Mouse (Mus musculus) midbrain, embryonic 12.5 days (tissue): ENCODE results near the gene Mkrn1. TPM values are rescaled to one million over a fixed set of nuclear protein-coding genes. Genes with fewer than 3 reads are reported as not detected.

ENCODE experiments used
- ATAC-seq: fragments of 200-750 bp; cut with Nextera tagmentation; 2 replicates; pipeline ENCODE4 v1.8.0; 2017; ENCODE audit warnings: low read depth, moderate TSS enrichment, moderate library complexity; ENCODE audit not compliant: low FRiP score
- H3K27ac ChIP-seq: fragments of 300-500 bp; sonication (generic); replicated peaks from 2 replicates; pipeline ENCODE4 v1.5.1; 2016; ENCODE audit warnings: mild to moderate bottlenecking
- H3K27me3 ChIP-seq: fragments of 300-500 bp; sonication (generic); 2 replicates; pipeline ENCODE4 v1.6.1; 2016; ENCODE audit warnings: mild to moderate bottlenecking
- H3K36me3 ChIP-seq: fragments of 300-500 bp; sonication (generic); 2 replicates; pipeline ENCODE4 v1.6.1; 2016
- H3K4me1 ChIP-seq: fragments of 300-500 bp; sonication (generic); 2 replicates; pipeline ENCODE4 v1.6.1; 2016
- H3K4me2 ChIP-seq: fragments of 300-500 bp; sonication (generic); replicated peaks from 2 replicates; pipeline ENCODE4 v1.6.1; 2016; ENCODE audit warnings: mild to moderate bottlenecking, moderate library complexity
- H3K4me3 ChIP-seq: fragments of 300-500 bp; sonication (generic); 2 replicates; pipeline ENCODE4 v1.5.1; 2016; ENCODE audit warnings: mild to moderate bottlenecking
- H3K9ac ChIP-seq: fragments of 300-500 bp; sonication (generic); replicated peaks from 2 replicates; pipeline ENCODE4 v1.6.1; 2016; ENCODE audit warnings: mild to moderate bottlenecking, moderate library complexity
- H3K9me3 ChIP-seq: fragments of 300-500 bp; sonication (generic); 2 replicates; pipeline ENCODE4 v1.6.1; 2016; ENCODE audit warnings: mild to moderate bottlenecking
- WGBS: fragments of 180-500 bp; shearing (Covaris S2); methylation state at CpG from one replicate; pipeline ENCODE4 v1.1.7; 2016; 5-methylcytosine and 5-hydroxymethylcytosine counted together
- polyA plus RNA-seq: library from polyadenylated mRNA; unstranded; fragments of >200 nt; fragmentation: Nextera tagmentation; extraction: Ambion mirVana; gene quantifications from 2 replicates; pipeline ENCODE4 v1.2.1, GENCODE M21; 2016

Gene Mkrn1
- polyA plus RNA-seq = 167 and 184 TPM in 2 replicates

DNA sequence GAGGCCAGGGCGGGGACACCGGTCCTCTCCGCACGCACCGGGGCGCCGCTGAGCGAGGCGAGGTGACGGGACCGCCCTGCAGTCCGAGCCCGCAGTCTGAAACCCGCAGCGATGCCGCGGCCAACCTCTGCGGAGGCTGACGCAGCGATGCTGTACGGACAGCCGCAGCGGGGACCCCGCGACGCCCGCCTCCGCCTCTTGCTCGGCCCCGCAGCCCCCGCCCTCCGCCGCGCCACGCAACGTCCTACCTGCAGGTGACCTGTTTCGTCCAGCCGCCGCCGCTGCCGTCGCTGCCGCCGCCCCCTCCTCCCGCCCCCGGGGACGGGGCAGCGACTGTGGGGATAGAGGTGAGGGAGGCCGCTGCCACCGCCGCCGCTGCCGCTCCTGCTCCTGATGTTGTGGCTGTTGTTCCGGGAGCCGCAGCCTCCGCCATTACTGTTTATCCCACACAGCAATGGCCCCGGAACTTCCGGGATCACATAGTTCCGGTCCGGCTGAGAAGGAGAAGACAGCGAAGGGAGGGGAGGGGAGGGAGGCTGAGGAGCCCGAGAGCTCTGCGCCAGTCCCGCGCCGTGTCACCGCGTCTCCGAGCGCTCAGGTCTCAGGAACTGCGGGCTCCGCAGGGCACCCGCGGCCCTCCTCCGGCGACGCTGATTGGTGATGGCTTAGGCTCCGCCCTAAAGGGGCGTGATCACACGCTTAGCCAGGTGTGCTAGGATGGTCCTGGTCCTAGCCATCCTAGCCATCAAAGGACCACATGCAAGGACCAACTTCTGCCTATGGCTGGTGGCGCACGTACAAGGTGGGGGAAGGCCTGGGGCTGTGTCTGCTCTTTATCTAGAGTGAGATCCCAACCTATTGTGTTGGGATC is at the start of gene Mkrn1:
TSS of gene Mkrn1 (minus strand) at position 612 of the 871 bp plus-strand sequence.
- peaks cover 7% of the 10 kb centered on the region; the same call in 1 of the 2 replicates for H3K27me3 ChIP-seq
- under 1% methylated on average over 79 of the region's 82 CpGs for WGBS
- H3K9ac ChIP-seq = peak within 1 kb of the TSS; percentile 83
- peak within 1 kb of the TSS; percentile 94 for H3K27ac ChIP-seq
- H3K4me1 ChIP-seq = peaks cover 12% of the 10 kb centered on the region
- no peaks in the 10 kb centered on the region; the same call in 1 of the 2 replicates for H3K36me3 ChIP-seq
- ATAC-seq = peak; percentile 96
- H3K4me3 ChIP-seq = peak within 1 kb of the TSS; percentile 89
- H3K9me3 ChIP-seq = no peaks in the 10 kb centered on the region
- H3K4me2 ChIP-seq = peak within 1 kb of the TSS; percentile 68

DNA sequence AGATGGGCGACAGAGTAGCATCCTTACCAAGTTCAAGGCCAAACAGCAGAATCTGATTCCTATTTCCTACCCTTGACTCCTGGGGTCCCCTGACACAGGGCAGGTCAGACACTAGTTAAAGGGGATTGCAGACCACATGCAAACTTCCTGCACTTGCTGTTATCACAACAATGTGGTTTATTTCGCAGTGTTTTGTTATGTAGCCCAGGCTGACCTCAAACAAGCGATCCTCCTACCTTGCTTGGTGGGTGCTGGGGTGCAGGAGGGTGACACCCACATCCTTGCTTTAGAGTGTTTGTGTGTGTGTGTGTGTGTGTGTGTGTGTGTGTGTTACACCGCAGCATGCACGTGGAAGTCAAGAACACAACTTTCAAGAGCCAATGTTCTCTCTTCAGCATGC is 49.2 kb upstream of the Mkrn1 start:
- WGBS = 88% methylated on average over 5 of the region's 5 CpGs
- Histone ChIP-seq H3K36me3 (peaks cover 89% of the 10 kb centered on the region), H3K4me1 (no peaks in the 10 kb centered on the region)

DNA sequence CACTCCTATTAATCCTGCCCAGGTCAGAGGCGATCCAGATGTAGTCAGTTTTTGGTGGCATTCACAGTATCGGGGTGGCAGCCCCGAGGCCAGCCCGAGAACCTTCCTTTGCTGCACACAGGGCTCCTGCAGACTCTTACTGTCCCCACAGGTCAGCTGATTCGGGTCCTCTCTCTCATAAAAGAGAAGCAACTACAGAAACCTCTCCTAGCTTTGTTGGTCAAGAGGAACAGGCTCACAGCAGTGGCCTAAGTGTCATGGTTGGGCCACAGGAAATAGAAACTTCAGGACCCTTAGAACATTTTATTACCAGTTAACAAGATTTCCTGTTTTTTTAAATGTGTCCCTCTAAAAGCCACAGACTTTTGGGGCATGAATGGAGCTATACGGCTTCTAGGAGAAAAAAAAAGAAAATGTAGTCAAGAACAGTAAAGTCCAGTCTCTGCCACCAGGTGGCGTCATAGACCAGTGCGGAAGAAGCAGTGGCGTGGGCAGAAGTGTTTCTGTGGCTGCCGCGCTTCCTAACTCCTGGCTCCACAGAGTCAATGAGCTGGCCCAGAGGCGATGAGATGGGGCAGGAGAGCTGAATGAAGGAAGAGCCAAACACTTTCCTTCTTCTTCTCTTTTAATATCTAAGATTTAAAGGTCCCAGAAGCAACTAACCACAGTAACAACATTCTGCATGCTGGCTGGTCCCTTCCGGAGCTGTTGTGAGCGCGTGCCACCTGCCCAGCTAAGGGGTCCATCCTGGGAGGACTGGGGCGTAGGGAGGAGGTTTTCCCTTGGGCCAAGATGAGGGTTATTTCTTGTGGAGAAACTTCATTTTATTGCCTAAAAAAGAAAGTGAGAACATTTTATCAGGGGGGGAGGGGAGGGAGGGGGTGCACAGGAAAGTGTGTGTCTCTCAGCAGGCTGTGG is 42.6 kb upstream of the Mkrn1 start:
- peaks cover 57% of the 10 kb centered on the region for H3K36me3 ChIP-seq
- H3K9ac ChIP-seq = no peak overlapping the region
- WGBS = 49% methylated on average over 16 of the region's 16 CpGs
- H3K9me3 ChIP-seq = no peaks in the 10 kb centered on the region
- no peak overlapping the region for H3K4me3 ChIP-seq
- ATAC-seq = peak; percentile 66; the same call in 1 of the 2 replicates
- no peak overlapping the region for H3K4me2 ChIP-seq
- no peaks in the 10 kb centered on the region for H3K27me3 ChIP-seq
- no peak overlapping the region for H3K27ac ChIP-seq
- no peaks in the 10 kb centered on the region for H3K4me1 ChIP-seq

More for the DNA sequence above, 49.2 kb upstream of the Mkrn1 start:
- no peak overlapping the region for H3K4me2 ChIP-seq
- H3K9ac ChIP-seq = no peak overlapping the region
- H3K27ac ChIP-seq = no peak overlapping the region
- H3K27me3 ChIP-seq = no peaks in the 10 kb centered on the region
- H3K4me3 ChIP-seq = no peak overlapping the region
- ATAC-seq = no peak
- no peaks in the 10 kb centered on the region for H3K9me3 ChIP-seq

DNA sequence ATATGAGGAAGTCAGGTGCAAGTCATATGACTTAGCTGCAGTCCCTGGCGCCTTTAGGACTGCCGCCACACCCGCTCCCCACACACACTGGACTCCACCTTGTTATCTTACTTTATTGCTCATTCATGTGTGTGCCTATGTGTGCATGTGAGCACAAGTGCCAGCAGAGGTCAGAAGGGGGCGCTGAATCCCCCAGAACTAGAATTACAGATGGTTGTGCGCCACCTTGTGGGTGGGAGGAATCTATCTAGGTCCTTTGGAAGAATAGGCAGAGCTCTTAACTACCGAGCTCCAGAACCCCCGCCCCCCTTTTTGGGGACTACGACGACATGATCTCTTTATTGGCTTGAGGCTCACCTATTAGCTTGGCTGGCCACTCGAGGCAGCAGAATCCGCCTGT is 39.8 kb upstream of the Mkrn1 start:
- H3K4me3 ChIP-seq = no peak overlapping the region
- no peaks in the 10 kb centered on the region for H3K4me1 ChIP-seq
- no peak overlapping the region for H3K4me2 ChIP-seq
- no peak overlapping the region for H3K27ac ChIP-seq
- ATAC-seq = no peak
- no peaks in the 10 kb centered on the region for H3K27me3 ChIP-seq
- no peak overlapping the region for H3K9ac ChIP-seq
- no peaks in the 10 kb centered on the region for H3K9me3 ChIP-seq
- 96% methylated on average over 11 of the region's 11 CpGs for WGBS
- H3K36me3 ChIP-seq = peaks cover 35% of the 10 kb centered on the region

DNA sequence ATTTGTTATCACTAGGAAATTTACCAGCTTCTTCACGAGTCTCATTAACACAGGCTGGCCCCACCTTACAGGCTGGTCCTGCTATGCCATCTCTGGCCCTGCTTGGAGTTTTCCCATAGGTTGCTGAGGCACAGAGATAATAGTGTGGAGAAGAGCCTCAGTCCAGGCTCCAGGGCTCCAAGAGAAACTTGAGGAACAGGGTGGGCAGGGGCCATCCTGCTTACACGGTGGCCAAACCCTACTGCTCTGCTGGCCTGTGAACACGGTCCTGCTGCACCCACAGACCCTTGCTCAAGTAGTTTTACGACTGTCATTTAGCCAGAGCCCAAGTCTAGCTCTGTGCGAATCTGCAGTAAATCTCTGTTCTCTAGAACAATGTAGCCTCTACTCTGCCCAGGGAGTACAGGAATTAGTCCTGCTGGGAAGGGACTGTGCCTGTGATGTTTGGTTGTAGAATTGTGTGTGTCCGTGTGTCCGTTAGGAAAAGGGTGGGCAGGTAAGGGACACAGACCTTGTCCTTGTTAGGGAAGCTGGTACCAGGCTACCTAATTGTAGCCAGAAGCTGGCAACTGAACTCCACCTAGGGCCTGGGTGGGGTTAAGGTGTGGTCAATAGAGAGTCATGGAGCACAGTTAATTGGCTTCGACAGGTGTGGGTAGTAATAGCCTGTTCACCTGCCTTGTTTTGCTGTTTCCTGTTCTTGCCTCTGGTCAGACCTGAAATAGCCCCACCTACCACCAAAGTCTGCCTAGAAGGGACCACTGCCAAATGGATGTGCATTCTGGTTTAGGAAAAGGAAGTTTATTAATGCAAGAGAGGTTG is 35.3 kb upstream of the Mkrn1 start:
- no peak overlapping the region for H3K4me3 ChIP-seq
- H3K27me3 ChIP-seq = no peaks in the 10 kb centered on the region
- no peak overlapping the region for H3K4me2 ChIP-seq
- peaks cover 6% of the 10 kb centered on the region for H3K36me3 ChIP-seq
- no peak overlapping the region for H3K27ac ChIP-seq
- no peak for ATAC-seq
- 87% methylated on average over 8 of the region's 8 CpGs for WGBS
- no peaks in the 10 kb centered on the region for H3K9me3 ChIP-seq
- no peak overlapping the region for H3K9ac ChIP-seq
- H3K4me1 ChIP-seq = no peaks in the 10 kb centered on the region

DNA sequence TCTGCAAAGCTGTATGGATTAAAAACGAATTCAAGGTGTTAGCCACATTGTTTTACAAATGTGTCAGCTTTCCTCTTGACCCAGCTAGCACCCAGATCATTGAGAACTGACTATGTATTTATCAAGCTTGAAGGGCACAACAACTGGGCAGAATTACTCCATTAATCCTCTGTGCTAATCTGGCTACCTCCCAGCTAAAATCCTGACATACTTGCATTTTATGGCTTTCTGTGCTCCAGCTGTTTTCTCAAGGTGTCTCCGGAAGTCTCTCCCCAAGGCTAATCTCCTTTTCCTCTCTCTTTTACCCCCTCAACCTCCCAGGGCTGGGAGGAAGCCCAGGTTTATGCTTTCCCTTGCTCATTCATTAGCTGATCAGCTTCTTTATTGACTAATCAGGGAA is 34.4 kb upstream of the Mkrn1 start:
- WGBS = 59% methylated on average over 2 of the region's 2 CpGs
- H3K4me3 ChIP-seq = no peak overlapping the region
- H3K9ac ChIP-seq = no peak overlapping the region
- no peak overlapping the region for H3K27ac ChIP-seq
- no peaks in the 10 kb centered on the region for H3K27me3 ChIP-seq
- no peaks in the 10 kb centered on the region for H3K4me1 ChIP-seq
- H3K9me3 ChIP-seq = no peaks in the 10 kb centered on the region
- H3K4me2 ChIP-seq = no peak overlapping the region
- ATAC-seq = no peak
- no peaks in the 10 kb centered on the region for H3K36me3 ChIP-seq

DNA sequence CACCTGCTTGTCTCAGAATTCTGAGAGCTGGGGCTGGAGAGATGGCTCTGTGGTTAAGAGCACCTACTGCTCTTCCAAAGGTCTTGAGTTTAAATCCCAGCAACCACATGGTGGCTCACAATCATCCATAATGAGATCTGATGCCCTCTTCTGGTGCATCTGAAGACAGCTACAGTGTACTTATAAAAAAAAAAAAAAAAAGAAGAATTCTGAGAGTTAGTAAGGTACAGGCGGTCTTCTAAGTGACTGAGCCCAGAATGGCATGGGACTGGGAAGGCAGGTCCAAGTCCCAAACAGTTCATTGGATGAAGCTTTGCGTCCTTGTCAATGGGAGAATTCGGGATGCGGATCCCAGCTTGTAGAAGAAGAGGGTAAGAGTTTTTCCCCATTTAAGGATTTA is 33.3 kb upstream of the Mkrn1 start:
- no peaks in the 10 kb centered on the region for H3K36me3 ChIP-seq
- H3K9me3 ChIP-seq = no peaks in the 10 kb centered on the region
- WGBS = 92% methylated on average over 4 of the region's 4 CpGs
- no peak overlapping the region for H3K4me2 ChIP-seq
- no peak overlapping the region for H3K4me3 ChIP-seq
- no peak overlapping the region for H3K27ac ChIP-seq
- H3K27me3 ChIP-seq = no peaks in the 10 kb centered on the region
- H3K4me1 ChIP-seq = no peaks in the 10 kb centered on the region
- H3K9ac ChIP-seq = no peak overlapping the region
- ATAC-seq = no peak

DNA sequence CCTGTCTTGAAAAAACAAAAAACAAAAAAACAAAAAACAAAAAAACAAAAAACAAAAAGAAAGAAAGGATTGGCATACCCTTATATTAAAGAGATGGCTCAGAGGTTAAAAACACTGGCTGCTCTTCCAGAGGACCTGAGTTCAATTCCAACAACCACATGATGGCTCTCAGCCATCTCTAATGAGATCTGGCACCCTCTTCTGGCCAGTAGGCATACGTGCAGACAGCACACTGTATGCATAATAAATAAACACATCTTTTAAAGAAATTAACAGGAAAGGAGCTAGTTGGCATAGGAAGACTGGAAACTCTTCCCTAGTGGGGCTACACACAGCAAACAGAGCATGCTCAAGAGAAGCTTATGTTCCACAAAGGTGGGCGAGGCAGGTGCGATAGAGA is 30.8 kb upstream of the Mkrn1 start:
- Histone ChIP-seq H3K4me2 (no peak overlapping the region), H3K27ac (no peak overlapping the region), H3K4me1 (no peaks in the 10 kb centered on the region), H3K36me3 (no peaks in the 10 kb centered on the region), H3K4me3 (no peak overlapping the region), H3K9ac (no peak overlapping the region), H3K9me3 (no peaks in the 10 kb centered on the region), H3K27me3 (no peaks in the 10 kb centered on the region)
- no peak for ATAC-seq
- WGBS = 84% methylated on average over 3 of the region's 3 CpGs

DNA sequence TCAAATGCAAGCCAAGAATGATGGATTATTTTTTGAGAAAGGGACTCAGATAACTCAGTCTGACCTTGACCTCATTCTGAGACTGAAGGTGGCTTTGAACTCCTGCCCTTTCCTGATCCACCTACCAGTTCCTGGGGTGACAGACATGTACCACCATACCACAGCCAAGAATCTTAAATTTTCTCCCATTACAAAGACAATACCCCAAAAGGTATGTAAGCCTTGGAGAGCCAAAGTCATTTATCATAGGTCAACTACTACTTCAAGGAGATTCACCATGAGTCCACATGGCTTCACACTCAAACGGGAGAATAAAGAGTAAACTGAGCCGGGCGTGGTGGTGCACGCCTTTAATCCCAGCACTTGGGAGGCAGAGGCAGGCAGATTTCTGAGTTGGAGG is 30.3 kb upstream of the Mkrn1 start:
- no peaks in the 10 kb centered on the region for H3K36me3 ChIP-seq
- ATAC-seq = no peak
- H3K27ac ChIP-seq = no peak overlapping the region
- H3K4me2 ChIP-seq = no peak overlapping the region
- no peaks in the 10 kb centered on the region for H3K9me3 ChIP-seq
- 93% methylated on average over 4 of the region's 4 CpGs for WGBS
- 0 out of 2 replicates have a peak, but pooled peaks cover 3% of the 10 kb centered on the region for H3K4me1 ChIP-seq
- H3K27me3 ChIP-seq = no peaks in the 10 kb centered on the region
- no peak overlapping the region for H3K4me3 ChIP-seq
- H3K9ac ChIP-seq = no peak overlapping the region

DNA sequence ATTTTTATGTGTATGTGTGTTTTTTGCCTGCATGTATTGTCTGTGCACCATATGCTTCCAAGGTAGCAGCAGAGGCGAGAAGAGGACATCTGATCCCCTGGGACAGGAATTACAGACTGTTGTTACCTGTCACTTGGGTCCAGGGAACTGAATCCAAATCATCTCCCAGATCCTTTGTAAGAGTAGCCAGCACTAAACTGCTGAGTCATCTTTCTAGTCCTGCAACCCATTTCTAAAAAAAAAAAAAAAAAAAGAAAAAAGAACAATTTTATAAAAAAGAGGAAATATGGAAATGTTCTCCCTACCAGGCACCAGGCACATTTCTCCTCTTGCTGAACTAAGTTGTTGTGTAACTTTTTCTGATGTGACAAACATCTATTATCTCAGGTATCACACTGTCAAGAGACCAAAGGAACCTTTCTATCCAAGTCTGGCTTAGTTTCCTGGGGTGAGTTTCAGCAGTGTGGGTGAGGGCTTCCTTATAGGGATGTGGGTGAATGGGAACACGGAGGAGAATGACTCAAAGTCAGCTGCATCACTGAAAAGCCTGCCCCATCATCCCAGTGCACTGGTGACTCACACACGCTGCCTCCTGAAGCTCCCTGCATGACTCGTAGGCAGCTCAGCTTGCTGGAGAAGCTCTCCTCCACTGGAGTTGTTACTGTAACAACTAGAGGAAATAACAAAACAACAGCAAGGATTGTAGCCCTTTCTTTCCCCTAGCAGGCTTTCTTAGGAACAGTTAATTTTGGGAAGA is 27.3 kb upstream of the Mkrn1 start:
- H3K4me2 ChIP-seq = no peak overlapping the region
- H3K27ac ChIP-seq = no peak overlapping the region
- no peak overlapping the region for H3K9ac ChIP-seq
- WGBS = 50% methylated on average over 4 of the region's 4 CpGs
- H3K4me1 ChIP-seq = 0 out of 2 replicates have a peak, but pooled peaks cover 3% of the 10 kb centered on the region
- H3K4me3 ChIP-seq = no peak overlapping the region
- H3K27me3 ChIP-seq = no peaks in the 10 kb centered on the region
- no peaks in the 10 kb centered on the region for H3K9me3 ChIP-seq
- no peaks in the 10 kb centered on the region for H3K36me3 ChIP-seq
- no peak for ATAC-seq
